Mouse (Mus musculus) heart, embryonic 14.5 days (tissue): ENCODE data around the gene Cd300ld4. TPM values are rescaled to one million over a fixed set of nuclear protein-coding genes. Genes with fewer than 3 reads are reported as not detected.
"Not testable (repeated sequence)": the region's sequence is repeated elsewhere in the genome, so short reads cannot be mapped to it uniquely, and the experiment has no call there.

Experiments used
- ATAC-seq: fragments of 200-750 bp; cut with Nextera tagmentation; 2 replicates; pipeline ENCODE4 v1.8.0; 2017; ENCODE audit warnings: low read depth, moderate TSS enrichment; ENCODE audit not compliant: insufficient number of reproducible peaks, insufficient read depth, low FRiP score
- H3K27ac ChIP-seq, 2 experiments: fragments of 200-500 bp in 1 of 2; fragments of 300-500 bp in 1 of 2; sonication (generic) in 1 of 2; replicated peaks in 1 of 2; 2 replicates each; pipeline ENCODE4 v1.5.1; 2012 to 2014; ENCODE audit warnings: low read depth in 2 of 2, low read length in 2 of 2, control low read depth in 1 of 2, mild to moderate bottlenecking in 1 of 2, mixed read lengths in 1 of 2; ENCODE audit not compliant: control insufficient read depth in 1 of 2, insufficient read depth in 1 of 2
- H3K27me3 ChIP-seq: fragments of 300-500 bp; sonication (generic); 2 replicates; pipeline ENCODE4 v1.6.1; 2014; ENCODE audit warnings: mild to moderate bottlenecking, low read length, control low read depth; ENCODE audit not compliant: control insufficient read depth, insufficient read depth
- H3K36me3 ChIP-seq: fragments of 300-500 bp; sonication (generic); 2 replicates; pipeline ENCODE4 v1.6.1; 2014; ENCODE audit warnings: mild to moderate bottlenecking, control low read depth, low read length, mixed read lengths; ENCODE audit not compliant: control insufficient read depth, insufficient read depth
- H3K4me1 ChIP-seq, 2 experiments: fragments of 200-500 bp in 1 of 2; fragments of 300-500 bp in 1 of 2; sonication (generic) in 1 of 2; 2 replicates each; pipeline ENCODE4 v1.6.1; 2012 to 2014; ENCODE audit warnings: low read length in 2 of 2, control low read depth in 1 of 2, mixed read lengths in 1 of 2; ENCODE audit not compliant: control insufficient read depth in 2 of 2, insufficient read depth in 2 of 2
- H3K4me2 ChIP-seq: fragments of 300-500 bp; sonication (generic); 2 replicates; pipeline ENCODE4 v1.6.1; 2014; ENCODE audit warnings: mild to moderate bottlenecking, low read length
- H3K4me3 ChIP-seq, 2 experiments: fragments of 200-500 bp in 1 of 2; fragments of 300-500 bp in 1 of 2; sonication (generic) in 1 of 2; 2 replicates each; pipeline ENCODE4 v1.5.1; 2012 to 2014; ENCODE audit warnings: low read length in 2 of 2, mild to moderate bottlenecking in 2 of 2, control low read depth in 1 of 2, low read depth in 1 of 2, moderate library complexity in 1 of 2; ENCODE audit not compliant: control insufficient read depth in 1 of 2, insufficient read depth in 1 of 2
- H3K9ac ChIP-seq: fragments of 300-500 bp; sonication (generic); 2 replicates; pipeline ENCODE4 v1.6.1; 2014; ENCODE audit warnings: mild to moderate bottlenecking, low read length
- H3K9me3 ChIP-seq: fragments of 300-500 bp; sonication (generic); 2 replicates; pipeline ENCODE4 v1.6.1; 2016; ENCODE audit warnings: low read length, control low read depth; ENCODE audit not compliant: control insufficient read depth
- WGBS: fragments of 180-500 bp; shearing (Covaris S2); extraction: QIAGEN DNeasy Blood & Tissue Kit; methylation state at CpG from one replicate; pipeline ENCODE4 v1.1.7; 2014; 5-methylcytosine and 5-hydroxymethylcytosine counted together
- polyA plus RNA-seq: library from polyadenylated mRNA; unstranded; fragments of >200 nt; fragmentation: Nextera tagmentation; extraction: Ambion mirVana; gene quantifications from 2 replicates; pipeline ENCODE4 v1.2.1, GENCODE M21; 2014

Cd300ld4 gene
- polyA plus RNA-seq, 1 experiment from 2014 or later = not detected

- no CpG with 5 or more reads among the region's 6 CpGs for WGBS
- not testable (repeated sequence) for H3K4me3 ChIP-seq
Measured at GRCm38 (mm10) chr11:115037669-115038068, 10.9 kb upstream of the Cd300ld4 start, which contains the start of gene Cd300ld5. Gene Cd300ld5 (minus strand): TSS chr11:115037769.

DNA sequence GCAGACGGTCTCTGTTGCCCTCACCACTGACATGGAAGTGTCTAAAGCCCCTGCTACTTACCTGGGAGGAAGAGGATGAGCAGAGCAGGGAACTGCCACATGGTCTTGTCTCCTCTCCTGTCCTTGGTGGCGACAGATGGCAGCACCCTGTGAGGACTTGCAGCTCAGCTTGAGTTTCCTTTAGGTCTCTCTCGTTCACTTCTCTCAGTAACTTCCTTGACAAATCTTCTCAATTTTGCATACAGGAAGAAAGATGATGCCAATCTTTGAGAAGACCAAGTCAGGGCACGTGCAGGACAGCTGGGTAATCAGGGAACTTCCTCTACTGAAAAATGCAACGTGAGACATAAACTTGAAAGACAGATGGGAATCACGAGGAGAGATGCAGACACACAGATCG lies 10.7 kb downstream of the Cd300ld4 start, which contains the start of gene Cd300ld2:
Gene Cd300ld2, minus strand, starts transcription at position 101 of the 400 bp plus-strand sequence.
- ATAC-seq, H3K27me3 ChIP-seq, H3K4me1 ChIP-seq, H3K27ac ChIP-seq, H3K9ac ChIP-seq, H3K4me2 ChIP-seq, H3K9me3 ChIP-seq, H3K36me3 ChIP-seq, H3K4me3 ChIP-seq: not testable (repeated sequence)
- no CpG with 5 or more reads among the region's 7 CpGs for WGBS

More at GRCm38 (mm10) chr11:115037669-115038068, 10.9 kb upstream of the Cd300ld4 start, which contains the start of gene Cd300ld5:
- H3K9me3 ChIP-seq, H3K9ac ChIP-seq, H3K4me2 ChIP-seq, ATAC-seq, H3K36me3 ChIP-seq, H3K4me1 ChIP-seq, H3K27ac ChIP-seq, H3K27me3 ChIP-seq: not testable (repeated sequence)

DNA sequence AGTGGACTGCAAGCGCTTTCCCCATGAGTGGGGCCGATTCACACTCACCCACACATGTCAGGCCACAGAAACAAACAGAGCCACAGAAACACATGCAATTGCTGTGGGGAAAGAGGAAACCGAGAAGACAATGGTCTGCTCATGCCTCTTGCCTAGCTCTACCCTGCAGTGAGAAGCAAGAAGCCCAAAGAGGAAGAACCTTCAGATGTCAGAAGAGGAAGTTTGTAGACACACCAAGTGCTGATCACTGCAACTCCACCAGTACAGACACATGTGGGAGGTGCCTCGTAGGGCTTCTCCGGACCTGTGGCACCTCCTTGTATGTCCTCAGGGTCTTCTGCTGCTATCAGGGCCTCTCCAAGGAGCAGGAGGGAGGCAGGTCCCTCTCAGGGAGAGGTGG lies 22.7 kb downstream of the Cd300ld4 start:
- ATAC-seq = no peak
- Histone ChIP-seq H3K4me1 (no peaks in the 10 kb centered on the region), H3K9ac (no peak overlapping the region), H3K36me3 (no peaks in the 10 kb centered on the region), H3K27ac (no peak overlapping the region), H3K4me2 (no peak overlapping the region), H3K9me3 (no peaks in the 10 kb centered on the region), H3K27me3 (no peaks in the 10 kb centered on the region; the same call in 1 of the 2 replicates), H3K4me3 (no peak overlapping the region)
- 75% methylated on average over 5 of the region's 5 CpGs for WGBS

GRCm38 (mm10) chr11:115001474-115002040 lies 25.3 kb downstream of the Cd300ld4 start, which contains the start of gene Cd300c2:
Gene Cd300c2 (minus strand): TSS chr11:115001880.
- no peak for ATAC-seq
- Histone ChIP-seq H3K27ac (no peak within 1 kb of the TSS), H3K4me1 (no peaks in the 10 kb centered on the region), H3K4me2 (no peak within 1 kb of the TSS), H3K27me3 (no peaks in the 10 kb centered on the region; the same call in 1 of the 2 replicates), H3K9ac (no peak within 1 kb of the TSS), H3K9me3 (no peaks in the 10 kb centered on the region), H3K36me3 (no peaks in the 10 kb centered on the region), H3K4me3 (no peak within 1 kb of the TSS)
- WGBS = 72% methylated on average over 7 of the region's 7 CpGs

GRCm38 (mm10) chr11:114989793-114990192 lies 37.0 kb downstream of the Cd300ld4 start, which contains the start of gene Cd300ld:
Gene Cd300ld (minus strand): TSS chr11:114989922.
- Histone ChIP-seq H3K27me3 (no peaks in the 10 kb centered on the region), H3K9ac (no peak within 1 kb of the TSS), H3K27ac (no peak within 1 kb of the TSS), H3K36me3 (no peaks in the 10 kb centered on the region), H3K9me3 (no peaks in the 10 kb centered on the region), H3K4me3 (no peak within 1 kb of the TSS), H3K4me2 (no peak within 1 kb of the TSS), H3K4me1 (no peaks in the 10 kb centered on the region)
- no peak for ATAC-seq
- WGBS = 58% methylated on average over 4 of the region's 4 CpGs

GRCm38 (mm10) chr11:114981866-114982265 lies 44.9 kb downstream of the Cd300ld4 start:
- Histone ChIP-seq H3K27ac (no peak overlapping the region), H3K4me1 (no peaks in the 10 kb centered on the region), H3K4me3 (no peak overlapping the region), H3K9me3 (peaks cover 17% of the 10 kb centered on the region), H3K9ac (no peak overlapping the region), H3K36me3 (no peaks in the 10 kb centered on the region), H3K4me2 (no peak overlapping the region), H3K27me3 (no peaks in the 10 kb centered on the region)
- WGBS = 58% methylated on average over 4 of the region's 4 CpGs
- no peak for ATAC-seq

DNA sequence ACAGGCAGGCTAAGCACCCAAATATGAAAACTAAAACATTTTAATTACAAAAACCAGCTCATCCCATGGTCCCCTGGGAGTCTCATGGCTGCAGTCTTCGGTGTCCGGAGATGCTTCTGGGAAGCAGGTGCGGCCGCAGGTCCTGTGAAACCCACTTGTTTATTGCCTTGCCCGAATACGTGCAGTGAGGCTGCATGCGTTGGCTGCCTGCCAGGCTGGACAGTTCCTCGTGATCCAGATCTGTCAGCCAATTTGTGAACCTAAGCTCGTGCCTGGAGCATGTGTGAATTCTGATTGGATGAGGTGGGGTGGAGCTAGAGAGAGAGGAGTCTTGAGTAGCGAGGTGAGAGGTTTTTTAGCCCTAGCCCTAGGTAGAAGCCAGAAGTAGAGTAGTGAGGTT lies 54.1 kb downstream of the Cd300ld4 start:
- no peak overlapping the region for H3K9ac ChIP-seq
- no peak overlapping the region for H3K27ac ChIP-seq
- WGBS = 76% methylated on average over 10 of the region's 10 CpGs
- H3K27me3 ChIP-seq = no peaks in the 10 kb centered on the region
- no peak overlapping the region for H3K4me2 ChIP-seq
- H3K4me1 ChIP-seq = no peaks in the 10 kb centered on the region
- no peak overlapping the region for H3K4me3 ChIP-seq
- H3K36me3 ChIP-seq = no peaks in the 10 kb centered on the region
- H3K9me3 ChIP-seq = peaks cover 21% of the 10 kb centered on the region
- ATAC-seq = no peak
